Mouse (Mus musculus) forebrain, embryonic 15.5 days (tissue): ENCODE results near the gene Prdm16. TPM values are rescaled to one million over a fixed set of nuclear protein-coding genes. Genes with fewer than 3 reads are reported as not detected.

Experiments
- ATAC-seq: fragments of 200-750 bp; cut with Nextera tagmentation; replicated peaks from 2 replicates; pipeline ENCODE4 v1.8.0; 2017; ENCODE audit warnings: mild to moderate bottlenecking, moderate TSS enrichment, moderate library complexity
- H3K27ac ChIP-seq: fragments of 300-500 bp; sonication (generic); replicated peaks from 2 replicates; pipeline ENCODE4 v1.5.1; 2015; ENCODE audit warnings: mild to moderate bottlenecking, inconsistent platforms
- H3K27me3 ChIP-seq: fragments of 300-500 bp; sonication (generic); 2 replicates; pipeline ENCODE4 v1.6.1; 2015; ENCODE audit warnings: inconsistent platforms
- H3K36me3 ChIP-seq: fragments of 300-500 bp; sonication (generic); 2 replicates; pipeline ENCODE4 v1.6.1; 2015; ENCODE audit warnings: mild to moderate bottlenecking, inconsistent platforms
- H3K4me1 ChIP-seq: fragments of 300-500 bp; sonication (generic); 2 replicates; pipeline ENCODE4 v1.6.1; 2015; ENCODE audit warnings: inconsistent platforms
- H3K4me2 ChIP-seq: fragments of 300-500 bp; sonication (generic); replicated peaks from 2 replicates; pipeline ENCODE4 v1.6.1; 2015; ENCODE audit warnings: mild to moderate bottlenecking, inconsistent platforms
- H3K4me3 ChIP-seq: fragments of 300-500 bp; sonication (generic); 2 replicates; pipeline ENCODE4 v1.5.1; 2015; ENCODE audit warnings: mild to moderate bottlenecking, inconsistent platforms
- H3K9ac ChIP-seq: fragments of 300-500 bp; sonication (generic); replicated peaks from 2 replicates; pipeline ENCODE4 v1.6.1; 2015; ENCODE audit warnings: mild to moderate bottlenecking, inconsistent platforms
- H3K9me3 ChIP-seq: fragments of 300-500 bp; sonication (generic); 2 replicates; pipeline ENCODE4 v1.6.1; 2016; ENCODE audit warnings: inconsistent platforms
- WGBS: fragments of 180-500 bp; shearing (Covaris S2); methylation state at CpG from one replicate; pipeline ENCODE4 v1.1.7; 2015; ENCODE audit warnings: mixed read lengths; 5-methylcytosine and 5-hydroxymethylcytosine counted together
- polyA plus RNA-seq: library from polyadenylated mRNA; unstranded; fragments of >200 nt; fragmentation: Nextera tagmentation; extraction: Ambion mirVana; gene quantifications from 2 replicates; pipeline ENCODE4 v1.2.1, GENCODE M21; 2015

Prdm16 gene
- polyA plus RNA-seq, 1 experiment from 2014 or later: 33.5 TPM

- Histone ChIP-seq H3K27ac (no peak overlapping the region), H3K9me3 (no peaks in the 10 kb centered on the region), H3K36me3 (no peaks in the 10 kb centered on the region), H3K9ac (no peak overlapping the region), H3K4me3 (no peak overlapping the region), H3K4me1 (no peaks in the 10 kb centered on the region), H3K27me3 (no peaks in the 10 kb centered on the region), H3K4me2 (no peak overlapping the region)
- no peak; the same call in 1 of the 2 replicates for ATAC-seq
- WGBS: 57% methylated on average over 3 of the region's 3 CpGs
Measured at GRCm38 (mm10) chr4:154273000-154273399, 363.7 kb downstream of the Prdm16 start.

GRCm38 (mm10) chr4:154269520-154269919, 367.2 kb downstream of the Prdm16 start:
- Histone ChIP-seq H3K4me3 (no peak overlapping the region), H3K27me3 (no peaks in the 10 kb centered on the region), H3K9ac (no peak overlapping the region), H3K9me3 (no peaks in the 10 kb centered on the region), H3K27ac (no peak overlapping the region), H3K4me1 (no peaks in the 10 kb centered on the region), H3K4me2 (no peak overlapping the region), H3K36me3 (no peaks in the 10 kb centered on the region)
- ATAC-seq: no peak
- 58% methylated on average over 10 of the region's 10 CpGs for WGBS

- 84% methylated on average over 6 of the region's 6 CpGs for WGBS
- ATAC-seq: no peak
- Histone ChIP-seq H3K4me2 (no peak overlapping the region), H3K9me3 (peaks cover 4% of the 10 kb centered on the region; the same call in 1 of the 2 replicates), H3K36me3 (no peaks in the 10 kb centered on the region), H3K27me3 (no peaks in the 10 kb centered on the region), H3K4me1 (no peaks in the 10 kb centered on the region), H3K9ac (no peak overlapping the region), H3K4me3 (no peak overlapping the region), H3K27ac (no peak overlapping the region)
Measured at GRCm38 (mm10) chr4:154267511-154267910, 369.2 kb downstream of the Prdm16 start.

Other genes starting within 250 kb of the Prdm16 start
- not detected in 2 replicates for gene Actrt2, start 31.0 kb upstream of the Prdm16 start, polyA plus RNA-seq
- 1.3 TPM in 2 replicates for gene Ttc34, start 200.6 kb upstream of the Prdm16 start, polyA plus RNA-seq
- 0.36 and 0.56 TPM in 2 replicates for gene Mmel1, start 232.7 kb upstream of the Prdm16 start, polyA plus RNA-seq